Mouse (Mus musculus) heart, embryonic 16.5 days (tissue): ENCODE results near the gene Slc41a3. TPM values are rescaled to one million over a fixed set of nuclear protein-coding genes. Genes with fewer than 3 reads are reported as not detected.
"Not testable (repeated sequence)": the region's sequence is repeated elsewhere in the genome, so short reads cannot be mapped to it uniquely, and the experiment has no call there.

Experiments
- ATAC-seq: fragments of 200-750 bp; cut with Nextera tagmentation; replicated peaks from 2 replicates; pipeline ENCODE4 v1.8.0; 2017; ENCODE audit warnings: moderate number of reproducible peaks; ENCODE audit not compliant: insufficient read depth, low FRiP score; ENCODE audit errors: extremely low read depth
- H3K27ac ChIP-seq: fragments of 300-500 bp; sonication (generic); 2 replicates; pipeline ENCODE4 v1.5.1; 2014; ENCODE audit warnings: mild to moderate bottlenecking, low read length, control low read depth, moderate library complexity
- H3K27me3 ChIP-seq: fragments of 300-500 bp; sonication (generic); 2 replicates; pipeline ENCODE4 v1.6.1; 2014; ENCODE audit warnings: low read length, mixed read lengths; ENCODE audit not compliant: control insufficient read depth, insufficient read depth
- H3K36me3 ChIP-seq: fragments of 300-500 bp; sonication (generic); 2 replicates; pipeline ENCODE4 v1.6.1; 2014; ENCODE audit not compliant: control insufficient read depth, insufficient read depth
- H3K4me1 ChIP-seq: fragments of 300-500 bp; sonication (generic); 2 replicates; pipeline ENCODE4 v1.6.1; 2014; ENCODE audit warnings: low read length, mixed read lengths; ENCODE audit not compliant: control insufficient read depth, insufficient read depth
- H3K4me2 ChIP-seq: fragments of 300-500 bp; sonication (generic); 2 replicates; pipeline ENCODE4 v1.6.1; 2014; ENCODE audit warnings: low read depth, mild to moderate bottlenecking, control low read depth, low read length
- H3K4me3 ChIP-seq: fragments of 300-500 bp; sonication (generic); 2 replicates; pipeline ENCODE4 v1.5.1; 2014; ENCODE audit warnings: mild to moderate bottlenecking, control low read depth, low read length
- H3K9ac ChIP-seq: fragments of 300-500 bp; sonication (generic); 2 replicates; pipeline ENCODE4 v1.6.1; 2014; ENCODE audit warnings: low read length, control low read depth
- H3K9me3 ChIP-seq: fragments of 300-500 bp; sonication (generic); replicated peaks from 2 replicates; pipeline ENCODE4 v1.6.1; 2016; ENCODE audit warnings: low read length; ENCODE audit not compliant: control insufficient read depth
- WGBS: fragments of 180-500 bp; shearing (Covaris S2); extraction: QIAGEN DNeasy Blood & Tissue Kit; methylation state at CpG from one replicate; pipeline ENCODE4 v1.1.7; 2014; 5-methylcytosine and 5-hydroxymethylcytosine counted together
- polyA plus RNA-seq: library from polyadenylated mRNA; unstranded; fragments of >200 nt; fragmentation: Nextera tagmentation; extraction: Ambion mirVana; gene quantifications from 2 replicates; pipeline ENCODE4 v1.2.1, GENCODE M21; 2015

Slc41a3 gene
- polyA plus RNA-seq, 1 experiment from 2014 or later: 10.0 TPM

GRCm38 (mm10) chr6:90624184-90624583 lies 19.7 kb downstream of the Slc41a3 start:
- no peak overlapping the region for H3K27ac ChIP-seq
- no peak overlapping the region for H3K4me2 ChIP-seq
- ATAC-seq: no peak
- H3K9me3 ChIP-seq: no peaks in the 10 kb centered on the region
- no peak overlapping the region for H3K4me3 ChIP-seq
- WGBS: 72% methylated on average over 6 of the region's 6 CpGs
- peaks cover 3% of the 10 kb centered on the region; the same call in 1 of the 2 replicates for H3K36me3 ChIP-seq
- H3K9ac ChIP-seq: no peak overlapping the region
- H3K27me3 ChIP-seq: no peaks in the 10 kb centered on the region
- H3K4me1 ChIP-seq: peaks cover 40% of the 10 kb centered on the region

DNA sequence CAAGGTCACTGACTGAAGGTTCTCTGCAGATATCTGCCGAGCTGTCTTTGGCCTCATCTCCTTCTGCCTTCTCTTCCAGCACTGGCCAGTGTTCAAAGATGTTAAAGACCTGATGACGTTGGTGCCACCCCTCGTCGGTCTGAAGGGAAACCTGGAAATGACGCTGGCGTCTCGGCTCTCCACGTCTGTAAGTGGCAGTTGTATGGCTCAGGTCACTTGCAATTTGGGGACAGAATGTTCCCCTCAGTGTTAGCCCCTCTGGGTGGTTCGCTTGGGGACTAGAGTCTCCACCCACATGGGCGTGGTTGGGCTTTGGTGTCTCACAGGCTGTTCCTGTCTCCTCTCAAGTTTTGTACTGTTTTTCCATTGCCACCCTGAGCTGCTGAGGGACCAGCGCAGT lies 20.2 kb downstream of the Slc41a3 start:
- no peaks in the 10 kb centered on the region for H3K9me3 ChIP-seq
- H3K4me2 ChIP-seq: no peak overlapping the region
- peaks cover 3% of the 10 kb centered on the region; the same call in 1 of the 2 replicates for H3K36me3 ChIP-seq
- no peak overlapping the region for H3K9ac ChIP-seq
- peak overlapping the region; percentile 24; the same call in 1 of the 2 replicates for H3K27ac ChIP-seq
- WGBS: 60% methylated on average over 11 of the region's 11 CpGs
- no peak overlapping the region for H3K4me3 ChIP-seq
- H3K27me3 ChIP-seq: no peaks in the 10 kb centered on the region
- peaks cover 35% of the 10 kb centered on the region for H3K4me1 ChIP-seq
- no peak for ATAC-seq

GRCm38 (mm10) chr6:90625207-90625994 lies 20.9 kb downstream of the Slc41a3 start:
- H3K9me3 ChIP-seq: no peaks in the 10 kb centered on the region
- peak overlapping the region; percentile 24; the same call in 1 of the 2 replicates for H3K27ac ChIP-seq
- no peak overlapping the region for H3K9ac ChIP-seq
- H3K36me3 ChIP-seq: peaks cover 3% of the 10 kb centered on the region; the same call in 1 of the 2 replicates
- peaks cover 35% of the 10 kb centered on the region for H3K4me1 ChIP-seq
- no peaks in the 10 kb centered on the region for H3K27me3 ChIP-seq
- 82% methylated on average over 7 of the region's 7 CpGs for WGBS
- H3K4me2 ChIP-seq: no peak overlapping the region
- ATAC-seq: no peak
- no peak overlapping the region for H3K4me3 ChIP-seq

- Histone ChIP-seq H3K4me1 (peaks cover 18% of the 10 kb centered on the region), H3K4me2 (no peak overlapping the region), H3K4me3 (no peak overlapping the region), H3K36me3 (peaks cover 5% of the 10 kb centered on the region; the same call in 1 of the 2 replicates), H3K27ac (no peak overlapping the region), H3K9me3 (no peaks in the 10 kb centered on the region), H3K9ac (no peak overlapping the region), H3K27me3 (no peaks in the 10 kb centered on the region)
- WGBS: 75% methylated on average over 4 of the region's 4 CpGs
- no peak for ATAC-seq
These were observed 23.0 kb downstream of the Slc41a3 start for GRCm38 (mm10) chr6:90627556-90627955.

- H3K4me1 ChIP-seq: peaks cover 4% of the 10 kb centered on the region; the same call in 1 of the 2 replicates
- peaks cover 5% of the 10 kb centered on the region; the same call in 1 of the 2 replicates for H3K36me3 ChIP-seq
- WGBS: 81% methylated on average over 6 of the region's 6 CpGs
- ATAC-seq: no peak
- no peaks in the 10 kb centered on the region for H3K27me3 ChIP-seq
- H3K9ac ChIP-seq: no peak overlapping the region
- no peak overlapping the region for H3K4me3 ChIP-seq
- H3K9me3 ChIP-seq: no peaks in the 10 kb centered on the region
- no peak overlapping the region for H3K4me2 ChIP-seq
- H3K27ac ChIP-seq: no peak overlapping the region
These were observed 25.0 kb downstream of the Slc41a3 start for GRCm38 (mm10) chr6:90629506-90629905.

DNA sequence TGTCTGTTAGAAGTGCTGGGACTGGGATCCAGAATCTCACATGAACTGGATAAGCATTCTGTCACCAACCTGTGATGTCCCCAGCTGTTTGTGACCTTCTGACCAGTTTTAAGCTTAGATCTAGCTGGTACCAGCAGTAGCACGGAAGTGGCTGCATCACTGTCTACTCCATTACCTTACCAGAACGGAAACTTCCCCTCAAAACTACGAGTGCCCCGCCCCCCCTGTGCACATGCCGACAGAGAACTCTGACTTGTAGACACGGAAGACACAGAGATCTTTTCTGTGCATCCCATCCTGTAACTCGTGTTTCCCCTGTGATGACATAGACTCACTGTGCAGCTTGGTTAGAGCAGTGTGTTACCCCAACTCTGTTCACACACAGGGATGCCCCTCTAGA lies 25.9 kb downstream of the Slc41a3 start:
- peaks cover 5% of the 10 kb centered on the region; the same call in 1 of the 2 replicates for H3K36me3 ChIP-seq
- no peak for ATAC-seq
- WGBS: 88% methylated on average over 7 of the region's 7 CpGs
- no peaks in the 10 kb centered on the region for H3K4me1 ChIP-seq
- no peak overlapping the region for H3K4me2 ChIP-seq
- H3K27me3 ChIP-seq: no peaks in the 10 kb centered on the region
- H3K9ac ChIP-seq: no peak overlapping the region
- no peak overlapping the region for H3K4me3 ChIP-seq
- H3K27ac ChIP-seq: no peak overlapping the region
- no peaks in the 10 kb centered on the region for H3K9me3 ChIP-seq

- H3K36me3 ChIP-seq, H3K4me3 ChIP-seq, H3K4me1 ChIP-seq, H3K9me3 ChIP-seq, H3K9ac ChIP-seq, H3K27ac ChIP-seq, H3K4me2 ChIP-seq, ATAC-seq, H3K27me3 ChIP-seq: not testable (repeated sequence)
- 77% methylated on average over 3 of the region's 3 CpGs for WGBS
These were observed 28.0 kb downstream of the Slc41a3 start for GRCm38 (mm10) chr6:90632526-90632925.

- Histone ChIP-seq H3K27me3 (no peaks in the 10 kb centered on the region), H3K27ac (no peak overlapping the region), H3K4me2 (no peak overlapping the region), H3K4me1 (no peaks in the 10 kb centered on the region), H3K9ac (no peak overlapping the region), H3K36me3 (peaks cover 16% of the 10 kb centered on the region), H3K9me3 (peaks cover 5% of the 10 kb centered on the region; the same call in 1 of the 2 replicates), H3K4me3 (no peak overlapping the region)
- ATAC-seq: no peak
- 46% methylated on average over 4 of the region's 4 CpGs for WGBS
These were observed 30.6 kb downstream of the Slc41a3 start for GRCm38 (mm10) chr6:90635081-90635480.

DNA sequence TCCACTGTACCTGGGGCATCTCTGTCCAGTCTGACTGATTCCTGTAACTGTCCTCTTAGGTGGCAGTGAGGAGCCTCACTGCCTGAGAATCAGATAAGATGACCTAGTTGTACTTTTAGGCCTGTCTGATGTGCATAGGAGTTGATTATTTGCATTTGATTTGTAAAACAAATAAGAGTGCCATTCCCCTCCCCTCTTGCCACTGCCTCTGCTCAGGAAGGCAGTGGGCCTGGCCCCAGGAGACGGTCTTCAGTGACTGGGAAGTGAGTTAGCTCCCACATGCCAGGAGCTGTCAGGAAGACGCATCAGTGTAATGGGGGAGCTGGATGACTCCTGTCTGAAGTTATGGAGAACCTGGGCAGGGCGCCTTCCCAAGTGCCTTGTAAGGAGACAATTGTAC lies 31.1 kb downstream of the Slc41a3 start:
- peaks cover 16% of the 10 kb centered on the region for H3K36me3 ChIP-seq
- no peak for ATAC-seq
- WGBS: 72% methylated on average over 3 of the region's 3 CpGs

More for the DNA sequence above, 31.1 kb downstream of the Slc41a3 start:
- peaks cover 5% of the 10 kb centered on the region; the same call in 1 of the 2 replicates for H3K9me3 ChIP-seq
- no peak overlapping the region for H3K4me3 ChIP-seq
- no peaks in the 10 kb centered on the region for H3K27me3 ChIP-seq
- no peak overlapping the region for H3K27ac ChIP-seq
- no peak overlapping the region for H3K4me2 ChIP-seq
- H3K9ac ChIP-seq: no peak overlapping the region
- no peaks in the 10 kb centered on the region for H3K4me1 ChIP-seq
